Mouse (Mus musculus): ENCODE results near the gene Lap3.

Lap3 gene

GRCm38 (mm10) chr5:45493191-45494092 lies at the start of gene Lap3:
Gene Lap3 (plus strand): TSS chr5:45493374.
- peak; percentile 98 to 99 for DNase-seq (ENCODE audit: low spot score in 2 of 2)

GRCm38 (mm10) chr5:45444130-45444832 lies 48.9 kb upstream of the Lap3 start:
- DNase-seq (ENCODE audit: low spot score in 2 of 2), result no peak

- no peak for DNase-seq (ENCODE audit: low spot score in 2 of 2)
These were observed 44.5 kb upstream of the Lap3 start for GRCm38 (mm10) chr5:45448676-45449075.

GRCm38 (mm10) chr5:45449206-45449605 lies 44.0 kb upstream of the Lap3 start:
- no peak for DNase-seq (ENCODE audit: low spot score in 2 of 2)

- DNase-seq (ENCODE audit: low spot score in 2 of 2), result peak; percentile 96 to 97
These were observed 43.1 kb upstream of the Lap3 start, which contains the start of gene Qdpr for GRCm38 (mm10) chr5:45449831-45450716. Gene Qdpr (minus strand): TSS chr5:45450236.

- no peak for DNase-seq (ENCODE audit: low spot score in 2 of 2)
These were observed 39.7 kb upstream of the Lap3 start, which contains the start of gene Clrn2 for GRCm38 (mm10) chr5:45453451-45453850. Gene Clrn2 (plus strand): TSS chr5:45453751.

- DNase-seq (ENCODE audit: low spot score in 2 of 2), result no peak
These were observed 38.7 kb upstream of the Lap3 start for GRCm38 (mm10) chr5:45454456-45454855.

- no peak for DNase-seq (ENCODE audit: low spot score in 2 of 2)
These were observed 20.2 kb upstream of the Lap3 start for GRCm38 (mm10) chr5:45472880-45473450.

- no peak for DNase-seq (ENCODE audit: low spot score in 2 of 2)
These were observed 19.7 kb upstream of the Lap3 start for GRCm38 (mm10) chr5:45473521-45473920.

- DNase-seq (ENCODE audit: low spot score in 2 of 2), result peak; percentile 17 to 46
These were observed 19.0 kb upstream of the Lap3 start for GRCm38 (mm10) chr5:45474215-45474614.

- DNase-seq (ENCODE audit: low spot score in 2 of 2), result no peak
These were observed 18.4 kb upstream of the Lap3 start for GRCm38 (mm10) chr5:45474758-45475157.

GRCm38 (mm10) chr5:45475771-45476170 lies 17.4 kb upstream of the Lap3 start:
- DNase-seq (ENCODE audit: low spot score in 2 of 2), result no peak

- DNase-seq (ENCODE audit: low spot score in 2 of 2), result no peak
These were observed 16.9 kb upstream of the Lap3 start for GRCm38 (mm10) chr5:45476288-45476687.

- DNase-seq (ENCODE audit: low spot score in 2 of 2), result no peak
These were observed 15.6 kb upstream of the Lap3 start for GRCm38 (mm10) chr5:45477601-45478000.

GRCm38 (mm10) chr5:45480066-45480465 lies 13.1 kb upstream of the Lap3 start:
- DNase-seq (ENCODE audit: low spot score in 2 of 2), result no peak

GRCm38 (mm10) chr5:45481125-45481524 lies 12.0 kb upstream of the Lap3 start:
- no peak for DNase-seq (ENCODE audit: low spot score in 2 of 2)

- no peak for DNase-seq (ENCODE audit: low spot score in 2 of 2)
These were observed 10.6 kb upstream of the Lap3 start for GRCm38 (mm10) chr5:45482607-45483006.

GRCm38 (mm10) chr5:45483654-45484053 lies 9.5 kb upstream of the Lap3 start:
- no peak for DNase-seq (ENCODE audit: low spot score in 2 of 2)

GRCm38 (mm10) chr5:45491776-45492175 lies 1.4 kb upstream of the Lap3 start:
- no peak for DNase-seq (ENCODE audit: low spot score in 2 of 2)

- DNase-seq (ENCODE audit: low spot score in 2 of 2), result no peak
These were observed 1.1 kb downstream of the Lap3 start for GRCm38 (mm10) chr5:45494093-45494755.

Measured in natural killer cell, adult 2 months (primary cell).